Mouse (Mus musculus): ENCODE results near the gene Wnt3.

Wnt3 gene

DNA sequence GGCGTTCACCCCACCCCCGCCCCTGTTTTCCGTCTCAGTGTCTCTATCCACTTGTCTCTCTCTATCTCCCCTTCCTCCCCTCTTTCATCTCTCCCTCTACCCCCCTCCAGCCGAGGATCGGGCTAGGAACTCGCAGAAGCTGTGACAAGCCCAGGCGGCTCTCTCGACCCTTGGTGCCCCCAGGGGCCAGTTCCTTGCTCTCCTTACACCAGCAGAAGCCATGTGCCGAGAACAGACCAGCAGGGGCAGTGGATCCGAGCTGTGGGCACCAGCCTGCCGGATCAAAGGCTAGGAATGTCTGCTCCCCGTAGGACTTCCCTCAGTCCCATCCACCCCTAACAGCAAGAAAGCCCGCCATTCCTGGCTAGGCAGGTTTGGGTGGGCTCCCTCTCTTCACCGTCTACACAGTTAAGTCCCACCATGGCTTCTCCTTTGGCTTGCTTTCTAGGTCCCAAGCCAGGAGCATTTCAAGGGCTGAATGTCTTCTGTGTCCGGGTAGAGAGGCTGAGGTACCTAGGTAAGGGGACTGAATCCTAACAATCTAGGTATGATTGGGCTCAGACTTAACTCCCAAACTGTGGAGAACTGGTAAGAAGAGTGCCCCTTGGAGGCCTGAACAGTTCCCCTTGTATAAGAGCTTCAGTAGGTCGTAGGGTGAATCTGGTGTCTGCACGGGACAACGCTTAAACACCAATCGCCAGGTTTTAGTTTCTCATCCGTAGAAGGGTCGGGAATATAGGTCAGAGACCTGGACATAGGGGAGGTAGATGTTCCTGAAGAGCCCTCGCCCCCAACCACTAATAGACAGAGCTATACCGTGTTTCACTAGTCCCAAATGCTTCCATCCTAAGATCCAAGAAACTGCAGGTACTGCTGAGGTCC is 1.2 kb upstream of the Wnt3 start:
- in situ Hi-C loops (cut with MboI, MseI): no loop called here

DNA sequence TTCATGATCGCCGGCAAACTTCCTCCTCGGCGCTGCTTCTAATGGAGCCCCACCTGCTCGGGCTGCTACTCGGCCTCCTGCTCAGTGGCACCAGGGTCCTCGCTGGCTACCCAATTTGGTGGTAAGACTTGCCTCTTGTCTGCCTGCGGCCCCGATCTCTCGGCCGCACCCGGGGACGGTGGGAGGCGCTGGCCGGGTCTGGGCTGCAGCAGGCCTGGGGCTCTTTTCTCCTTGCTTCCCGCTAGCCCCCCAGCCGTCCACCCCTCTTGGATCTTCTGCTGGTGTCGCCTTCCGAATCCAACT is 229 bp downstream of the Wnt3 start:
- in situ Hi-C loops (cut with MboI, MseI): no loop called here

DNA sequence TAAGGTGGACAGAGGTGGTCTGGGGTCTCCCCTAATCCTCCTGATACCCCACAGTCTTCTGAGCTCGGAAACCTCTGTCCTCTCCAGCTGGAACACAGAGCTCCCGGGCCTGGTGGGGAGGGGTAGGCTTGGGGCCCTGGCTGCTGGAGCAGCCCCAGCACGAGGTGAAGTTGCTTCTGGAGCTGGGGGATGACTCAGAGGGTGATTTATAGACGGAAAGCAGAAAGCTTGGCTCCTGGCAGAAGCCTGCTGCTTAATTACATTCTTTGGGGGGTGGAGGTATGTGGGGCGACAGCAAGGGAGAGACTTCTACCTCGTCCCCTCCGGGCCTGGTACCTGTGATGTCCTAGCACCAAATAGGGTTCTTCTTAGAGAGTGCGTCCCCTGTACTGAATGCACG is 6.2 kb downstream of the Wnt3 start:
- in situ Hi-C loops (cut with MboI, MseI): no loop called here

DNA sequence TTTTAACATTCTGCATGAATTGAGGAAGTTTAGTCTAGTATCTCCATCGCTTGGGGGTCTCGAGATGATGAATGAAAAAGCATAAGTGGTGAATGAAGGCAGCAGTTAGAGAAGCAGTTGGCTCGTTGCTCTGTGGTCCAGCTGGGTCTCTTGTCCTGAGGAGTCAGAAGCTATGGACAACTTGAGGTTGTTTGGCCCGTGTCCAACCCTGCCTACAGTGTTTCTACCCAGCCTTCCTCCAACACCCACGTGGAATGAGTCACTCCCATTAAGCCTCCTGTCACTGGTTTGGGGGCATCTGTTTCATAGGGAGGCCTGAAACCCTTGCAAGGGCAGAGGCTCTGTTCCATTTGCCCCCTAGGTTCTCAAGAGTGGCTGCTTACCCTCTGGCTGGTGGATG is 16.0 kb downstream of the Wnt3 start:
- in situ Hi-C loops (cut with MboI, MseI): no loop called here

DNA sequence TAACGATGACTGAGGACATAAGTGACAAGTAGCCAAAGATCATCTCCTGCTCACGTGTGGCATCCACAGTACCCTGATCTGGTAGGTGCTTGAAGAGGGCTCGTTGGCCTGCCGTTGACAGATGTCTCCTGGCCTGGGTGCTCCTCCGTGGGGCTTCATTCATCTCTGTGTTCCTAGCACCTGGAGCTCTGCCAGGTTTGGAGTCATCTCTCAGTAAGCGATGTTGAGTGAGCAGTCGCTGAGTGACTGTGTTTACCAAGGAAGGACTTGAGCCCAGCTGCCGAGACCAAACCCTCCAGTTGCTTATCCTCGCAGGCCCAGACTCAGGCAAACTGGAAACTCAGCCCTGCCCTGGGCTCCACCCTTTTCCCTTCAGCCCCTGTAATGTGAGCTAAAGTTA is 27.2 kb downstream of the Wnt3 start:
- in situ Hi-C loops (cut with MboI, MseI): no loop called here

DNA sequence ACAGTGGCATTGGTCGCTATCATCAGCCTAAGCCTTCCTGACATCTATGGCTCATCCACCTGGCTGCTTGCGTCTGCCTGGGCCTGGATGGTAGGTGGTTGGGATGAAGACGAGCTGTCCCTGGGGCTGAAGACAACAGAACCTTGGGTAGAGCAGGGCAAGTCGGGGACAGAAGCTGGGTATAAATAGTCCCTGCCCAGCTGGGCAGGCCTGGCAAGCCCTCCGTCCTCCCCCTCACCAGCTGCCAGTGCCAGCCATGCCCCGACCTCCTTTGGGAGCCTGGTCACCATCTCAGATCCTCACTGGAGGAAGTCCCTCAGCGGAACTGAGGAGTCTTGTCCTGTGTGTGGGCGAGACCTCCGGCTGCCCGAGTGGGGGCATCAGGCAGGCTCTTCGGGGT is 30.2 kb downstream of the Wnt3 start:
- in situ Hi-C loops (cut with MboI, MseI): no loop called here

DNA sequence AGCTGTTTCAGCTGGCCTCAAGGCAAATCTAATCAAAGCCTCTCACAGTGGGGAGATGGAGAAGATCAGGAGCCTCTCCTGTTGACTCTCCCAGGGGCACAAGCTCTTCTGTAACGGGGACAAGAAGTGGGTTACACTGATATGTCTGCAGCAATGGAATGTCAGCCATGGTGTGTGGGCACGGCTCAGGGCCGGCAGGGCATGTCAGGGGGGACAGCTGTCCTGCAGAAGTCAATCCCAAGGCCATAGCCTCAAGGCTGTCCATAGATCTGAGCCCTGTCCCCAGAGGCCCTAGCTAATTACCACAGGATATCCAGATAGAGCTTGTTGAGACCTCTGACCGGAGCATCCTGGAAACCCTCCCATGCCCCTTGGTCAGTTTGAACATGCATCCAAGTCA is 30.9 kb downstream of the Wnt3 start:
- in situ Hi-C loops (cut with MboI, MseI): no loop called here

DNA sequence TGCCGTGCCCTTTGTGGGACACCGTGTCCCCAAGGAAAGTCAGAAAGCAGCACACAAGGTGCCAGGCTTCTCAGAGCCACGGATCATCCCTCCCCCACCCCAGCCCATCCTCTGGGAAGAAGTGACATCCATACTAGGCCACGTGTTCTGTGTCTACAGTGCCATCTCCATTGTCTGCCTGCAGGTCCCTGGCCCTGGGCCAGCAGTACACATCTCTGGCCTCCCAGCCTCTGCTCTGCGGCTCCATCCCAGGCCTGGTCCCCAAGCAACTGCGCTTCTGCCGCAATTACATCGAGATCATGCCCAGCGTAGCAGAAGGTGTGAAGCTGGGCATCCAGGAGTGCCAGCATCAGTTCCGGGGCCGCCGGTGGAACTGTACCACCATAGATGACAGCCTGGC is 34.0 kb downstream of the Wnt3 start:
- in situ Hi-C loops (cut with MboI, MseI): no loop called here

DNA sequence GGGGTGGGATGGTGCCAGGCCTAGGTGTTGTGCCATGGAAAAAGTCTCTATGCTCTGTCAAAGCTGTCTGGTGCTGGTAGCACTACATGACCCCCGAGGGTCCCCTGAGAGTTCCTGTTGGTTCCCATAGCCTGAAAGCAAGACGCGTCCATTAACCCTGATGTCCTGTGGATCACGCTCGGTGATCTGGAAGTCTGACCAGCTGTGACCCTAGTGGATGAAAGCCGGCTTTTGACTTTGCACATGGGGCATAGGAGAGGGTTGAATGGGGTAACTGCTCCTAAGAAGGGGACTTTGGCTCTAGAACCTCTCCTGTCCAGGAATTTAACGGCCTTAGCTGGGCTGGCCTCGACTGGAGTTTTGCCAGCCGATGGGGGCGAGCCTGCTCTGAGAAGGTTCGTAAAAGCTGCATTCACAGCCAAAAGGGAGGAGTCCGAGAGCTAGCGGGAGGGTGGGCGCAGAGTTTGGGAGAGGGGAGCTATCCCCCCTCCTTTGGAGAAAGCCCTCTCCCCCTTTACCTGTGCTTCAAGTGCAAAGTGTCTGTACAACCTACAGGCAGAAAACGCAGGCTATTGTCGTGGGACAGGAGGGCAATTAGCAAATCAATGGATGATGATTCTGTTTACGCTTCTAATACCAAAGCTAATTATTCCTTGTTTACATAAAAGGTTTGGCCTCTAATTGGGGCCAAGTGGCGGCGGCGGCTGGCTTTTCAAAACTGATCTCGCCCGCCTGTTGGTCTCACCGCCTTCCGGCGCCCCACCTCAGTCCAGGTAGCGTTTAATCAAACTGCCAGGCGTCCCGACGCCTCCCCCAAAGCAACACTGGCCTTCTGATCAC is 35.0 kb downstream of the Wnt3 start:
- in situ Hi-C loops (cut with MboI, MseI): no loop called here

DNA sequence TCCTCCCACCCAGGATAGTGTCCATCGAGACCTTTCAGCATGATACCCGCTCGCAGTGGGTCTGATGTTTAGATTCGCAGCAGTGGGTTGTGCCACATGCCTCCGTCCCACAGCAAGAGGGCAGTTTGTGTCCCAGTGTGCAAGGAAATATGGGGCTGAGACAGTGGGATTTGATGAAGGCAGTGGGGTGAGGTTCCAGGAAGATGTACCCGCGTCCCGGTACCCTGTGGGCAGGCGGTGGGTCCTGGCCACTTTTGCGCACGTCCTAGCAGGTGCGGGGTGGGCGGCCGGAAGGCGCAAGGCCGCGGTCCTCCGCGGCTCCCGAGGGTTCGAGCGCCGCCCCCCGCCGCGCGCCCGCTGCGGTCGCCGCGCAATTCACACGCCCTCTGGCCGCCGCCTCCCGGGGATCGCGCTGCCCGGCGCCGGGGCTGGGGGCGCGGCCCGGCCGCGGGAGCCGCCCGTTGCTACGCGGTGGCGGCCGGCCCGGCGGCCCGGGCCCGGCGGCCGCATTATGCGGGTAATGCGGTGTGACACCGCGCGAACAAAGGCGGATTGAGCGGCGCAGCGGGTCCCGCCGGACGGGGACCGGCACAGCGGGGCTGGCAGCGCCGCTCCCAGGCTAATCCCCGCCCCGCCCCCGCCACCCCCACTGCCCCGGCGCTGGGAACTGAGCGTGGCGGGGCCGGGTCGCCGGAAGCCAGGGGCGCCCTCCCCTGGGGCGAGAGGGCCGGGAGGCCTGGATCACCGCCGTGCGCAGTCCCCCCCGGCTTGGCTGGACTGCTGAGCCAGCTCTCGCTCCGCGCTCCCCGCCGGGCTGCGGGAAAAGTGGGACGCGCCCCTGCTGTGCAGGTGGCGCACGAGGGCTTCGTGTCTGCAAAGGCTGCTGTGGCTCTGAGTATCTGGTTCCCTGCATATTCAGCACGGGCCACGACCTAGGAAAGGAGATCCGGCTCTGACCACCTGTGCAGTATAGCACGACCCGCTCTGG is 36.0 kb downstream of the Wnt3 start:
- in situ Hi-C loops (cut with MboI, MseI): no loop called here

DNA sequence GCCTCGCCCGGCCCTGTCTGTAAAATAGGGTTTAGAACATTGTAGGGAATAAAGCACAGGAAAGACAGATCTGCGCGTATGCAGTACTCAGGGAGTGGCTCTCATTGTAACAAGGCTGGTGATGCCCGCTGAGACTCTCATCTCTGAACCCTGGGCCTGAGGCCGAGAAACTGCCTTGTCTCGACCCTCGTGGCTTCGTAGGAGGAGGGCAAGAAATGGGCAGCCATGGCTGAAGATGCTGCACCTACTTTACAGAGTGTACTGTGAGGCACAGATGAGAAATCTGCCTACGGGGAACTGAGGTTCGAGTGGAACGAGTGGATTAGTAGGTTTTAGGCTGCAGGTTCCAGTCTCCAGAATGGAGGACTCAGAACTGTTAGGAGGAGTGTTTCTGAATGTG is 36.7 kb downstream of the Wnt3 start:
- in situ Hi-C loops (cut with MboI, MseI): no loop called here

DNA sequence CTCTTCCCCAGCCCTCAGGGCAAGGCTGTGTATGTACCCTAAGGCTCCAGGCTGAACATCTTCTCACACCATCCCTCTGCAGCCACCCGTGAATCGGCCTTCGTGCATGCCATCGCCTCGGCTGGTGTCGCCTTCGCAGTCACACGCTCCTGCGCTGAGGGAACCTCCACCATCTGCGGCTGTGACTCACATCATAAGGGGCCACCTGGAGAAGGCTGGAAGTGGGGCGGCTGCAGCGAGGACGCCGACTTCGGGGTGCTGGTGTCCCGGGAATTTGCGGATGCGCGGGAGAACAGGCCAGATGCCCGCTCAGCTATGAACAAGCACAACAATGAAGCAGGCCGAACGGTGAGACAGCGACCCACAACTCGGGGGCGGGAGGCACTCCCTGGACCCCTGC is 37.3 kb downstream of the Wnt3 start:
- in situ Hi-C loops (cut with MboI, MseI): no loop called here

DNA sequence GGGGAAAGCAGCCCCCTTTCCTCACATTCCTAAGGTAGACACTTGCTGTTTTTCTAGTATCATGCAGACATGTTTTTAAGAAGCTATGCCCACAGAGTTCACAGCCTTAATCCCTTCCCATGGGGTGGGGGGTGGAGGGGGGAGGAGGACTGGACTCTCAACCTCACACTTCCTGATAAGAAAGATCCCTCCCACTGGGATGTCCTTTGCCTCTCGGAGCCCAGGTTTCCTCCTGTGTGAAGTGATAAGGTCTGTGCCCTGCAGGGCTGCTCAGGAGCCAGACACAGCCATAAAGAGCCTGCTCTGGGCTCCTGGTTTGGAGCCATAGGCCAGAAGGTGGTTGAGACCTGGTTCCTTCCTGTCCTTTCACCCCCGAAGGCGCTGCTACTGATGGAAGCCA is 40.9 kb downstream of the Wnt3 start:
- in situ Hi-C loops (cut with MboI, MseI): no loop called here

DNA sequence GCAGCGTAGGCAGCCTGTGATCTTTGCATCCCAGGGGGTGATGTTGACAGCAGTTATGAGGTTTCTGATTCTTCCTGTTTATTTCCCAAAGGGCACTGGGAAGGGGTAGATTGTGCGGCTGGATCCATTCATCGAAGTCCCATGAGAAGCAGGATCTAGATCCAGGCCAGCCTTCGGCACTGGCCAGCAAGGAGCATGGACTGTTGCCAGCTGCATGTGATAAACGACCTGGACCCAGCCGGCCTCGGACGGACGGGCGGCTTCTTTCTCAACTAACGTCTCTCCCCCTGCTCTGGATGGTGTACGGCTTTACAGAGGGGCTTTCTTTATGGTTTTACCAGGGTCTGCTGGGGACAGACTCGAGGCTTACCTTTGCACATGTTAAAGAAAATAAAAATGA is 42.0 kb downstream of the Wnt3 start:
- in situ Hi-C loops (cut with MboI, MseI): no loop called here

DNA sequence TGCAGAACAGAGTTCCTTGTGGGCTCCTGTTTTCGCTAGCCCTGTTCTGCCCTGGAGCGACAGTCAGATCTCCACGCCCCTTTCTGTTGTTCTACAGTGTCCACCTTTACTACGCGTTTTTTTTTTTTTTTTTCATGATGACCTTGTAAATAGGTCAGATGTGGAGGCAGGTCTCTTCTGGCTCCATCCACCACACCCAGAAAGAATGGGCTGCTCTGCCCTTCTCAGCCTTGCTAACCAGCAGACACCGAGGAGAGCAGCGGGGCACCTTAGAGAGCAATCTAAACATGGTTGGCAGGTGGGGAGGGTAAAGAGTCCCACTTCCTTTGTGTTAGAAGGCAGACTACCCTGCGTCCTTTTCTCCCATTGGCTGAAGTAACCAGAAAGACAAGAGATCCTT is 42.8 kb downstream of the Wnt3 start:
- in situ Hi-C loops (cut with MboI, MseI): no loop called here

DNA sequence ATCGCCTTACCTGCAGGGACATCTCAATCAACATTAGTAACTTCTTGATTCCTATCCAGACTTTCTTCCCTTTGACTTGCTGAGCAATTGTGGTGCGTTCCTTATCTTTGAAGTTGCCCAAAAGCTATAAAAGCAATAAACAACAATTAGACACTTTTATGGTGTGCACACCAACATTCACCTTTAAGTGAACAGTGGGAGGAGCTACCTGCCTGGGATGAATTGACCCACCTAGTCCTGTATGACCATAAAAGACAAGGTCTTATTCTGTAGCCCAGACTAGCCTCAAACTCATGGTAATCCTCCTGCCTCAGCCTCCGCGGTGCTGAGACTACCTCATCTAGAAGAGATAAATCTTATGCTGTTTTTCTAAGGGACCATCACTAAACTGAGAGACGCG is 53.3 kb downstream of the Wnt3 start:
- in situ Hi-C loops (cut with MboI, MseI): no loop called here

DNA sequence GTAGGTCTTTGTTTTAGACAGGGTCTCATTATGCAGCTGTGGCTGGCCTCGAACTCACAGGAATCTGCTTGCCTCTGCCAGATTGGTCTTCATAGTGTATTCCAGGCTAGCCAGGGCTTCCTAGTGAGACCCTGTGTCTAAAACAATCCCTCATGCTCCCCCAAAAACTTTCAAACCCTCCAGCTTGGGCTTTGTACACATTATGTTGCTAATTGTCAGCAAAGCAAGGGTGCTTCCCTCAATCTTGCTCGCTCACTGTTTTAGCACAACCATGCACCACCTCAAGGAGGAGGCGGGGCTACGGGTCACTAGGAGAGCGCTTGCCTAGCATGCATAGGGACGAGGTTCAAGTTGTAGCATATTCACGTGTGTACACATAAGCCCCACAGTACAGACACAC is 54.9 kb downstream of the Wnt3 start:
- in situ Hi-C loops (cut with MboI, MseI): no loop called here

DNA sequence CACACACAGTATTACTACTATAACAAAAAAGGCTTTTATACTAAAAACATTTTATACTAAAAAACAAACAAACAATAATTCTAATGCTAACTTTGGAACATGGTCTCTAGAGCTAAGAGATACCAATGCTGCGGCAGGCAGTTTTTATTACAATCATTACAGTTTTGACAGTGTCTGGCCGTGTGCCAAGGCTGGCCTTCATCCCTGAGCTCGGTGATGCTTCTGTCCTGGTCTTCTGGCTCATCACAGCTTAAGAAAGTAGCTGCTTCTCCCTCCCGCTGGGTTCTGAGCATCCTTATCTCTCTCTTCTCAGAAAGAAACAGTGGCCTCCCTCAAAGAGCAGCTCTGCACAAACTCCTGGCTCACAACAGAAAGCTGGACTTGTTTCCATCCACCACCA is 56.0 kb downstream of the Wnt3 start:
- in situ Hi-C loops (cut with MboI, MseI): no loop called here

DNA sequence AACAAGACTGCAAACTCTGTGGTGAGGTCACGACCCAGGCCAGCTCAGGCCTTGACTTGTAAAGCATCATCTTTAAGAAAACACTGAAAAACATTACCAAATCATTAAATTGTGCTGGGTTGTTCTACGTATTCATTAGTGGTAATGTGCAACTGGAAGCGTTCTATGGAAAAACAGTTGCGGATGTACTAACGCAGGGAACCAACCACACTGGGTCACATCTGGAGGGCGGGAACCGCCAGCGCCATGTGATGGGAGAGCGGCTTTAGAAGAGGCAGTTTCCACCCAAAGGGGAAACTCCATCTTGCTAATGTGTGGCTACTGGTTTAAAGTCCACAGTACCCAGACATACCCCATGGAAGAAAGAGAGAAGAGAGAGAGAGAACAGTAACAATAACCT is 56.5 kb downstream of the Wnt3 start:
- in situ Hi-C loops (cut with MboI, MseI): no loop called here

DNA sequence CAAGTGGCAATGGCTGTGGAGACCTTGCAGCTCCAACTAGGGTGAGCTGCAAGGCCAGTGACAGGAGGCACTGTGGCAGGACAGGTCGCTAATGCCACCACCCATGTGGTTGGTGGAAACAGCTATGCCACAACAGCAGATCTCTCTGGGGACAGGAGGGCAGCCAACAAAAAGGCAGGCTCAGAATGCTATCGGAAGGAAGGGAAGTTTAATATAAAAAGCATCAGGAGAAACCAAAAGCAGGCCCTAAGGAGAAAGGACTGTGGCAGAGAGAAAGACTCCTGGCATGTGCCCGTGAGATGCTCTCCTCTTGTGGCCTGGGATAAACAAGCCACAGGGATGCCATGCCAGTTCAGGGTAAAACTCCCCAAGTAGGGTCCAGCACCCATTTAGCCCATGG is 57.8 kb downstream of the Wnt3 start:
- in situ Hi-C loops (cut with MboI, MseI): no loop called here

DNA sequence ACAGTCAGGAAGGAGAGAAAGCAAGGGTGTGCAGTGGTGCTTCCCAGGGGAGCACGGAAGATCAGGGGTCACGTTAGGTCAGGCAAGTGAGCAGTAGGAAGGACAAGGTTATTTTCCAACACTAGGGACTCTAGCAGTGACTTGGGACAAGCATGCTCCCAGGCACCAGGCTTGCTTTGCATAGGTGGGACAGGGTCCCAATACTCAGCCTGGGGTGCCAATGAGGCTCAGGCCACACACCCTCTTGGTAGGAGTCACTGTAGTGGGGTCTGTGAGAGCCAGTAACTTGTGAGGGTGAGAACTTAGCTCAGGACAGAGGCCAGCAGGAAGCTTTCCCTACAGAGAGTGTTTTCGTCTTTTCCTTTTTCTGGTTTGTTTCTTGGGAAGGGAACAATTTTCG is 58.4 kb downstream of the Wnt3 start:
- in situ Hi-C loops (cut with MboI, MseI): no loop called here

DNA sequence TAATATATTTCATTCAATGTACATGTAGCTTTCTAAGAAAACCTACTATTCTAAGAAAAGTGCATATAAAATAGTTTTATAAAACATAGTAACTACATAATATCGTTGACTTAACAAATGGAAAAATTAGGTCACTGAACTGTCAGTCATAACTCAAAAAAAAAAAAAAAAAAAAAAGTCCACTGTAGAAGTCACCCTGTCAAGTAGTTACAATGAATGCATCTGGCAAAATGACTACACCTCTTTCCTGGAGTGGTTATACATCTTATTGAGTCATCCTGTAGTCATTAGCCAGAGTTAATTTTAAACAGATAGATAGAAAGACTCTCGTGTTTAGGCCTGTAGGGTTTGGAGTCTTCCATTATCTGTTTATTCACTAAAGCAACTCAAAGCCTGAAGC is 65.0 kb downstream of the Wnt3 start:
- in situ Hi-C loops (cut with MboI, MseI): no loop called here
